Mouse (Mus musculus) megakaryocyte, embryonic 14.5 days (primary cell): ENCODE results near the gene Scrn3.

ENCODE experiments used
- FLI1 ChIP-seq: IDR thresholded peaks from 2 replicates; pipeline ENCODE4 v1.6.1; 2012; ENCODE audit warnings: low read length, inconsistent platforms, mixed read lengths
- GATA1 ChIP-seq: IDR thresholded peaks from 3 replicates; pipeline ENCODE4 v1.6.1; 2012; ENCODE audit warnings: mixed read lengths, low read length, inconsistent platforms, borderline replicate concordance

GRCm38 (mm10) chr2:73304506-73304905 is 7.9 kb upstream of the Scrn3 start:
- no peak for TF ChIP-seq FLI1
- no peak for TF ChIP-seq GATA1
